Mouse (Mus musculus): Measurements from ENCODE around the gene Prkx. TPM values are rescaled to one million over a fixed set of nuclear protein-coding genes. Genes with fewer than 3 reads are reported as not detected.
A peak's percentile ranks its signal among the peaks of the same experiment; 100 is the strongest.

The Prkx gene
- 1 to 10 TPM; 7.6 to 7.7 TPM for total RNA-seq (2021)
- long read RNA-seq, experiment 1, full-length matches to known transcripts = 3 of 5 reads
- long read RNA-seq, experiment 1, partial matches to known transcripts = 2 of 5 reads
- long read RNA-seq, experiment 1, other reads (novel, unspliced or antisense) = 0 of 5 reads
- long read RNA-seq, experiment 2, full-length matches to known transcripts = 2 of 3 reads
- long read RNA-seq, experiment 2, partial matches to known transcripts = 0 of 3 reads
- long read RNA-seq, experiment 2, other reads (novel, unspliced or antisense) = 1 of 3 reads

DNA sequence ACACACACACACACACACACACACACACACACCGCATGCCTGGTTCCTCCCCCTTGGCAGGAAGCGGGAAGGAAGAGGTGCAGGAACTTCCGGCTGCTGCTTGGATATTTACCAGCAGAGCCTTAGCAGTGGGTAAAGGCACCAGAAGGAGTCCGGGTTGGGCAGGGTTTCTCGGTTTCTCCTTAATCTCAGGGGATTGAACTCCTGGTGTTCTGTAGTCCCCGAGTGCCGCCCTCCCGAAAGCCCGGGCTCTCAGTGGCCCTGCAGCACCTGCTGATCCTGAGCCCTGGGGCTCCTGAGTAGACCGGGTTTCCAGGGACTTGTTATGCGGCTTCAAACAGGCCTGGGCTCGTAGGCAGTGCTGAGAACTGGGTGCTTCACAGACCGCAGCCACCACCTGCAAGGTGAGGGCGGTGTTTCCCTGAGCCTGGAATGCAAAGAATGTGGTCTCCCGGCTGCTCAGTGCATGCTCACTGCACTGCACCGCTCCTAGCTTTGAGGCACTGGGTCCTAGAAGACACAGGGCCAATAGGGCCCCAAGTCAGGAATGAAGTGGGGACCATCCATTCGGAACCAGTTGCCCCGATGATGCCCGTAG lies at the start of gene Prkx:
Prkx (minus strand) TSS at position 41 of the 598 bp plus-strand sequence.
- DNase-seq (ENCODE audit: low spot score) = no peak

DNA sequence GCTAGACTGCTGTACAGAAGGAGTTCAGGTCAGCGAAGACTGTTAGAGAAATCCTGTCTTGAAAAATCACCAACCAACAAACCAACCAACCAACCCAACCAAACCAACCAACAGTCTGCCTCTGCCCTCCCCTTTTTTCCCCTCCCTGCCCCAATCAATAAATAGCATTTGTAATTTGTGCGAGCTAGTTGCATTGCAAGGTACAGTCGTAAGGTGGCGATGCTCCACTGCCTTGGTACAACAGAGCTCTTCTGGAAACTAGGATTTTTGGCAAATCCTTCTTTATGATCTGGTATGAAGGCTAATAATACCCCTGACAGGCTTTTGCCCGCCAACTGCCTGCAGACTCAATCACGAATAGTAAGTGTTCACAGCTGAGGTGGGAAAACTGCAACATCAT lies 16.0 kb upstream of the Prkx start:
- no peak for DNase-seq (ENCODE audit: low spot score)

DNA sequence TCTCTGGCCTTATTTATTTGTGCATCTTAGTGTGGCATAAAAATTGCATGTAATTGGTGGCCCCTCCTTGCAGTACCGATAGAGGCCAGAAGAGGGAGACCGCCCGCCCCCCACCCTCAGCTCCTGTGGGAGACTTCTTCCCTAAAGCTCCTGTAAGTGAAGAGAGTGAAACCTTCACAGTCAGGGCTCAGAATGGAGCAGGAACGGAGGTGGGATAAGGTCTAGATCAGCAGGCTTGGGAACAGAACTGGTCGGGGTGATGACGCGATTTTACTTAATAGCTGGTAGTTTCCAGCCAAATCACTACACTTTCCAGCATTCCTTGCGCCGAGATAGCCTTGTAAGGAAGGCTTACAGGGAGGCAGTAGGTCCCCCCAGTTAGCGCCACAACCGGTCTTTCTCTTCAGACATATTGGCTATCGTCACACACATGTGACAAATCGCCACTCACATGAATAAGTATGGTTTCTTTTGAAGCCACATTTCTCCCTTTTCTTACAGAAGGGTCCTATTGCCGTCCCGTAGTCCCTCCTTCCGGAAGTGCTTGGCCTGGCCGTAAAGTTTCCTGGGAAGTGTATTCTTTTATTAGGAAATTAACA lies 14.6 kb upstream of the Prkx start:
- peak; percentile 39 for DNase-seq (ENCODE audit: low spot score)

DNA sequence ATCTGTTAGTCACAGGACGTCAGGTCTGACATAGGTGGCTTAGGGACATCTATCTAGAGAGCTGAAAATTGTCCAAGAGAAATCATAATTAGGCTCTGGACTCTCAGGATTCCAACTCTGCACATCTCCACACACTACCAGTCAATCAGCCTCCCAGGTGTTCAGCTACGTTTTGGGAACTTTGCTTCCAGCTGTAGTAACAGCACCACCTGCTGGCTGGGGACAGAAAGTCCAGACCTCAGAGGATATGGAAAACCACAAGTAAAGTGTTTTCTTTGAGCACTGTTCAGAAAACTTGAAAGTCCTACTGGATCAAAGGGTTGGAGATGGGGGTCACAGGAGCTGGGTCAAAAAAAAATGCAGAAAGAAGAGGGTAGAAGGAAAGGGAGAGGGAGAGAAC lies 12.5 kb upstream of the Prkx start:
- DNase-seq (ENCODE audit: low spot score) = peak; percentile 12

DNA sequence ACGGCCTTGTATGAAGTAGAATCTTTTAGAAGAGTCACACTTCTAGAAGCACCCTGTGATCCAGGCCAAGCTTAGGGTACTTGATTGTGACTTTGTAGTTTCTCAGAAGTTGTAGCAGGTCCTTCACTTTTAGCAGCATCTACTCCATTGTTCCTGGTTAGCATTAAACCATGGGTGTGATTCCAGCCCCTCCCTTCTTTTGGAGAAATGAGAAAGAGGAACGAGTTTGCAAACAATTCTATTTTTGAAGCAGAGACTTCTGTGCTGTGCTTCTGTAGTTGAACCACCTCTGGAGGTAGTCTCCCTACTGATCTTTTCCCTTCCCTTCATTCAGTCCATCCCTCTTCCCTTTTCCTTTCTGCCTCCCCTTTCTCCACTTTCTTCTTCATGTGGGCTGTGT lies 6.2 kb upstream of the Prkx start:
- DNase-seq (ENCODE audit: low spot score) = no peak

DNA sequence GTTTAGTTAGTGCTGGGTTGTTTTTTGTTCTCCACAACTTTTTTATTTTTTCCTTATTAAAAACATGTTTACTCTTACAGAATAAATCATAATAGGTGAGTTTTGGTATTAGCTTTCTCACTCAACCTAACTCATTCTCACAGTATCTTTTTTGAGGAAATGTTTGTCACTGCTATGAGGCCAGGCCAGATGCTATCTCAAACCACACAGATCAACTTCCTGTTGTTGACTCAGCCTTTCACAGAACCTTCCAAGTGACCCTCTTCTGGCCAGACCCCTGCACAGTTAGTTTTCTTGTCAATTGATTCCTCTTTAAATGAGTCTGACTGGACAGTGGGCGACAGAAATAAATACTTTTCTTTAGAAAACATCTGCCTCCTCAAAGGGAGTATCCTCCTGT lies 5.5 kb upstream of the Prkx start:
- DNase-seq (ENCODE audit: low spot score) = no peak

DNA sequence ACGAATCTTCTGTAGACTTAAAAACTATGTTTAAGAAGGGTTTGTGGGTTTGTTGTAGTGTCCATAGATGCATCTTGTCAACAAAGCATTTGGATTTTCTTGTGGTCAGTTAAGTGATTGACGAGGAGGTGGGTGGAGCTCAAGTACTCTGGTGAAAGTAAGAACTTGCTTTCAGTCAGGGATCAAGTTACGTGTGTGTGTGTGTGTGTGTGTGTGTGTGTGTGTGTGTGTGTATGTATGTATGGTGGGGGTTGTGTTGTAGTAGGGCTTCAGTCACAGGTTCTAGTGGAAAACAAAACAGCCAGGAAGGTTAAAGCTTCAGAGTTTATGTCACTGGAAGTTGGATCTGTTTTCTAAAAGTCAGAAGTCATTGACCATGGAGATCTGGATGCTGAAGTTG lies 3.5 kb upstream of the Prkx start:
- DNase-seq (ENCODE audit: low spot score) = no peak

DNA sequence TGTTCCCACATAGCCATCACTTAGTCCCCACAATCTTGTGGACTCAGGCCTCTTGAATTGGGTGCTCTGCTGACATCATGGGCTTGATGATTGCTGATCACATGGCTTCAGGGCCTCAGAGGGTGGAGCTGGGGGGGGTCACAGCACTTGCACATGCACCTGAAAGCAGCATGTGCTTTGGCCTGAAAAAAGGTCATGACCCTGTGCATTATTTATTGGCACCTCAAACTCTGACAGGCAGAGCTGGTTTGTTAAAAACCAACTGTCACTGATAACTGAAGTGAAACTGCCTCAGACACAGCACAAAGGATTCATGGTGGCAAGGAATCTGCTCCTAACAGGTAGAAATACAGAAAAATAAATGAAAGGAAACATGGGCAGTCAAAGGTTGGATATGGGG lies 1.7 kb upstream of the Prkx start:
- no peak for DNase-seq (ENCODE audit: low spot score)

DNA sequence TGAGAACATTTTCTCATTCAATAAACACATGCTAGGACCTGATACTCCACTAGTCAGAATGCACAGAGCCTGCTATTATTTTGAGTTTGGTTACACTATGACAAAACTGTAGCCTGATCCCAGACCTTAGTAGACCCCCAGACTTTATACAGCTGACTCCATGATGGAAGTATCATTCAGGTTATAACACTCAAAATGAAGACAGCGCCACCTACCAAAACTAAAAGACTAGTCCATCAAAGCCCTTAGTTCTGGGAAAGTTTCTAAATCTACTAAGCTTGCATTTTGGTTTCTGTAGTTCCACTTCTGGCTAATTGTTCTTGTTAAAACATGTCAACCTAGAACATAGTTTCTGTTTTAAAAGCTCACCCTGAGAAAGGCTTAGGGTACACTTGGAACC lies 838 bp upstream of the Prkx start:
- DNase-seq (ENCODE audit: low spot score) = no peak

DNA sequence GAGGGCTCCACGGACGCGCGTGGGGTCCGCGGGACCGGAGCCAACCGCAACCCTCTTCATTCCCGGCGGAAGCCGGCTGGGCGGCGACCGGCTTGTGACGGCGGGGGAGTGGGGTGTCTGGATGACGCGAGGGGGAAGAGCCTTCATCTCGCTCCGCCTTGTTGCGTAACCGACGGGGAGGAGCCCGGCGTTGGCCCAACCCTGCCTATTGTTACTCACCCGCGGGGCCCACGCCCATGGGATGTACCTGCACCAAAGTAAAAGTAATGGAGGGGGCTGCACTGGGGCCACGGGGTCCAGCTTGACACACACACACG lies 262 bp downstream of the Prkx start:
- peak; percentile 84 for DNase-seq (ENCODE audit: low spot score)

DNA sequence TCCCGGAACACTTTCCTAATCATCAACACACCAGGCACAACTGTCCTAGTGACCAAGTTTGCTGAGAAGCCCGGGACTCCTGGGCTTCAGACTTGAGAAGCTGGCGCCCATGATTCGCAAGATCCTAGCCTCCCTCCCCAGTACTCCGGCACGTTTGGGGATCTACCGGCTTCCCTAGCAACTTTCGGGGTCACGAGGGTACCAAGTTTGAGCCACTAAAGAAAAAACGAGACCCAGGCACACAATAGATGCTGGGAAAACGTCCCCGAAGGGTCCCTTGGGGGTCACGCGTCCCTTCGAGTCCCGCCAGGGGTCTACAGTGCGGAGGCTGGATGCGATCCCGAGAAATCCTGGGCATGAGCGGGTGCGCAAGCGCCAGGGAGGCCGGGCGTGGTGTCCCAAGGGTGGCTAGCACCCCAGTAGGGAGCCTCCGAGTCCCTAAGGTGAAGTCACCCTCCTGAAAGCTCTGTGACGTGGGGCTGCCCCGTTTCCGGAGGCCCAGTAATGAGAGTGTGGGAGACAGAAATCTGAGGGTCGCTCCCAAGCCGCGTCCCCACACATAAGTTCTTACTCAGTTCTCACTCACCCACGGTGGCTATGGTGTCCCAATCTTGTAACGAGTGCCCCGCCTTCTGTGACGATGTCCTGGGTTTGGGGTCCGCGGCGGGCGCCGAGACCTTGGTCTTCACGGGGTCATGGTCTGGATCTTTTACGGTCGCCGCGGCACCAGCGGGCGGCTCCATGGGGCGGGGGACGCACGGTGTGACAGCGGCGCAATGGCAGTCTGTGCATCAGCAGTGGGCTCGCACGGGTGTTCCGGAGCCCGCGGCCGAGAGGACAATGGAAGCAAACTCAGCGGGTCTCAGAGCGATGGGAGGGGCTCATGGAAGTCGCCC lies 868 bp downstream of the Prkx start:
- peak; percentile 9 for DNase-seq (ENCODE audit: low spot score)

DNA sequence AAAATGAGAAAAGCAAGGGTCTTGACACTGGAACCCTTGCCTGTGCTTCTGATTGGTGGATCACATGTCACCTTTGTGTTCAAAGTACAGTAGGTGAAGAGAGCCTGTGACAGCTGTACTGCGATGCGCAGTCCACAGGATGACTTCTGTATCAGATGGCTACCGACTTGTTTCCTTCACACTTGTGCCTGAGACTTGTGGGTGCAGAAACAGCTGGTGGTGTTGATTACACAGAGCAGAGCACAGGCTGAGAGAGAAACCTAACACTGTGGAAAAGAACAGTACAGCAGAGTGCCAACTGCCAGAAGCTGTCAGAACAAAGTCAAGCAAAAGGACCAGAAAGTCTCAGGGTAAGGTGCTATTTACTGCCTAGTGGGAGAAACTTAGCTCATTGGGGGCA lies 7.4 kb downstream of the Prkx start:
- no peak for DNase-seq (ENCODE audit: low spot score)

DNA sequence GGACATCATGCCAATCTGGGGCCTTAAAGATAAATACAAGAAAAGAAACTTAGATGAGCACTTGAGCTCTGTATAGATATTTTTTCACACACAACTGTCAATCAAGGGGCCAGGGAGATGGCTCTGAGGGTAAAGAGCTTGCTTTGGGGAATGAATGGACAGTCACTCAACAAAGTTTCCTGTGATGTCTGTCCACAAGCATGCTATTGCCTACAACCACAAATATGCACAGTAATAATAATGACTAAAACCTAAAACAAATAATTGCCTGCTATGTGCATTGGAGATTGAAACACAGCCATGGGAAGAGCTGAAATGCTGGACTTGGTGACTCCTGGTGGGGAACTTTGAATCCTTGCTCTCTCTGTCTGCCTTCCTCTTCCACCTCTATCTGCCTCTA lies 9.7 kb downstream of the Prkx start:
- no peak for DNase-seq (ENCODE audit: low spot score)

DNA sequence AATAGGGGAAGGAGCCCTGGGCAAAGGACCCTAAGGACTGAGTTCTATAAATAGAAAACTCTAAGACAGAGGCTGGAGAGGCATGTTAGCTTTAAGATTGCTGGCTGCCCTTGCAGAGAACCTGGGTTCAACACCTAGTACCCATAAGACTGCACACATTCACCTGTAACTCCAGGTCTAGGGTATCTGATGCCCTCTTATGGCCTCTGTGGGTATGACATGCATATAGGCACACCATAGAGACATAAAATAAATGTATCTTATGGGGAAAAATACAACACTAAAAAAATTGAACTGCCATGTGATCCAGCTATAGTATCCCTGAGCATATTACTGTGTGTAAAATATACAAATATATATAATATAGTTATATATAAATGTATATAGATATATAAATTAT lies 18.3 kb downstream of the Prkx start:
- no peak for DNase-seq (ENCODE audit: low spot score)

DNA sequence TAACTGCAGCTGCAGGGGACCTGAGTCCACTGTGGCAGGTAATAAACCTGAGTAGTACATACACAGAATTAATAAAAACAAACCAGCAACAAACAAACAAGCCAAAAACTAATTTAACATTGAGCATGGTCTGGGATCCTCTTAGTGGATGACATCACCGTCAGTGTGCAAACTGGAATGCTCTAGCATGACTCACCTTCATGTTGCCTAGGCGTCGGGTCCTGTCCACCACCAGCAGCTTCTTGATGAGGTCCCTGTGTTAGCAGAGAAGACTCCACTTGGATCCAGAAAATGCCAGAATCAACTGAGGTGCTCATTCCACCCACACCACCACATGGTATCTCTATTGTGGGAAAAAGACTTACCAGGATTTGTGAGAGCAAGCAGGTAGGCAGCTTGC lies 30.9 kb downstream of the Prkx start:
- DNase-seq (ENCODE audit: low spot score) = no peak

DNA sequence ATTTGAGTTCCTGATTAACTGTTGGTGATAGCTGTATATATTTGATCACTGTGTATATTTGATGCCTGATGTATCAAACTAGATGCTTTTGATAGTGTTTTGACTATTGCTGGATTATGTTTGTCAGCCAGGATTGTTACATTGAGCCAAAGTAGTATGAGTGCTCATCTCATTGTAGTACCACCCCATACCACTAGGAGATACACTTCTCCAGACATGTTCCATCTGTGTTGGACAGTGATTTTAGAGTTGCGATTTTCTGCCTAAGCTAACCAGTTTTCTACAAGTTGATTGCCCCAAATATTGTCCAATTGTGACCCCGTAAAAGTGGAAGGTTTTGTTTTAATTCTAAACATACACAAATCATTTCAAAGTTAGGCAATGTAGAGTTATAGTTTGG lies 51.8 kb downstream of the Prkx start:
- no peak for DNase-seq (ENCODE audit: low spot score)

DNA sequence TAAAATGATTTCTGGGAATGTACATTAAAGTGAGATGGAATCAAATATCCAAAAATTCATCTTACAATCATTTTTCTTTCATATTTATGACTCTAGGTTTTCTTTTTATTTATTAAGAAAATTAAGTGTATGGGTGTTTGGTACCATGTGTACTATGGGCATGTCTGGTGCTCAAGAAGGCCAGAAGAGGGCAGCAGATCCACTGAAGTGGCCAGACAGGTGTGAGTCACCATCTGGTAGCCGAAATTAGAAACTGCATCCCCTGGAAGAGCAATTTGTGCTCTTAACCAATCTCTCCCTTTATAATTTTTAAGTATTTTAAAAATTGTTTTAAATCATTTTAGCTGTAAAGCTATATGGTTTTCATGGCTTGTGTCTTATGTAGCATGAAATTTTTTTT lies 54.7 kb downstream of the Prkx start:
- peak; percentile 11 for DNase-seq (ENCODE audit: low spot score)

DNA sequence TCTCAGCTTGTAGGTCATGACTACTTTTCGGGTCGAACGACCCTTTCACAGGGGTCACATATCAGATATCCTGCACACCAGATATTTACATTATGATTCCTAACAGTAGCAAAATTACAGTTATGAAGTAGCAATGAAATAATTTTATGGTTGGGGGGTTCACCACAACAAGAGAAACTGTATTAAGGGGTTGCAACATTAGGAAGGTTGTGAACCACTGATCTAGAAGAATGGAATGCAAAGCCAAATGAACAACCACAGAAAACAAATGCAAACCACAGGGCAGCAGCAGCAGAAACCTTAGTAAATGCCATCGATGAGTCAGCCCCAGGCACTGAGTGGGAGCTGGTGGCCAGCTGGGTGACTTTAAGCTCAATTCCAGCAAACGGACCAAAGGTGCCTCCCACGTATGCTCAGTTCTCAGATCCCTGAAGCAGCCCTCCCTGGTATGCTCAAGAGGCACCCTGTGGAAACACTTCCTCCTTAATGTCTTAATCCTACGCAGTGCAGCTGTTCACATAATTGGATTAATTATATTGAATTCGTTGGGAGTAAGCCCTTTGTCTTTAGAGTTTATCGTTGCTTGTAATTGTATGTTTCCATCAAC lies 62.0 kb downstream of the Prkx start:
- DNase-seq (ENCODE audit: low spot score) = no peak

DNA sequence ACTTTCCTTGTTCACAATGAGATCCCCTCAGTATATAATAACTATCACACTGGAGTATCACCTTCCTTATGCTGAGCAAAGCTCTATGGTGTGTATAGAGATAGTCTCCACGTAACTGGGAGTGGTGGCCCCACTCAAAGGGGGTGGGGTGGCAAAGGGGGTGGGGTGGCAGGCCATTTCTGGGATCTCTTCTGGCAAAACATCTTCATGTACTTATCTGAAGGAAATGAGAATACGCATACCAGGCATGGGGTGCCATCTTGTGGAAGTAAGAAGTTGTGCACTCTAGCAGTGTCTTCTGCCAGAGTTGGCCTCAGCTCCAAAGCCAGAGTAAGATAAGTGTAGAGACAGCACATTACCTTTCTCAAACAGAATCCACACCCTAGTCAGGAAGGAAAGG lies 75.8 kb downstream of the Prkx start:
- peak; percentile 12 for DNase-seq (ENCODE audit: low spot score)
